Mouse (Mus musculus) central nervous system, embryonic 14 days (tissue): ENCODE measurements around the gene Tcp11x2. TPM values are rescaled to one million over a fixed set of nuclear protein-coding genes. Genes with fewer than 3 reads are reported as not detected.

Experiments
- polyA plus RNA-seq: library from polyadenylated mRNA; depleted of rRNA; stranded (reverse); fragments of >200 nt; gene quantifications from 2 replicates; pipeline ENCODE4 v1.2.3, GENCODE M21; 2012; rRNA removed

Gene Tcp11x2
- polyA plus RNA-seq = 0.02 TPM in 1 of 2 replicates, not detected in the other

DNA sequence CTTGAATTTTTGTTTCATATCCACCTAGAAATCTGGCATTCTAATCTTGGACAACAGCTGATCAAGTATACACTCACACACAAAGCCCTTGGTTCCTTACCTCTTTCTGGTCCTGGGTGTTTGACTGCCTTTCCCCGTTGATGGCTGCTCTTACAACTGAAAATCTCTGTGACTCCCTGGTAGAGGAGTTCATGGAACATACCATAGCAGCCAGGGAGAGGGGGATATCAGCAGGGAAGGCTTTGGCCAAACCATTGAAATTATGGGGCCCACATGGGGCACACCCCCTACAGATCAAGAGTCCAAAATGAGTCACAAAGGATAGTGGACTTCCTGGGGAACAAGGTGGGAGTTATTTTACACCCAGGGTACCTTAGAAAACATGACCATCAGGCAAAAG lies at the start of gene Tcp11x2:
Gene Tcp11x2 (minus strand): TSS at position 158 of the 400 bp plus-strand sequence.

DNA sequence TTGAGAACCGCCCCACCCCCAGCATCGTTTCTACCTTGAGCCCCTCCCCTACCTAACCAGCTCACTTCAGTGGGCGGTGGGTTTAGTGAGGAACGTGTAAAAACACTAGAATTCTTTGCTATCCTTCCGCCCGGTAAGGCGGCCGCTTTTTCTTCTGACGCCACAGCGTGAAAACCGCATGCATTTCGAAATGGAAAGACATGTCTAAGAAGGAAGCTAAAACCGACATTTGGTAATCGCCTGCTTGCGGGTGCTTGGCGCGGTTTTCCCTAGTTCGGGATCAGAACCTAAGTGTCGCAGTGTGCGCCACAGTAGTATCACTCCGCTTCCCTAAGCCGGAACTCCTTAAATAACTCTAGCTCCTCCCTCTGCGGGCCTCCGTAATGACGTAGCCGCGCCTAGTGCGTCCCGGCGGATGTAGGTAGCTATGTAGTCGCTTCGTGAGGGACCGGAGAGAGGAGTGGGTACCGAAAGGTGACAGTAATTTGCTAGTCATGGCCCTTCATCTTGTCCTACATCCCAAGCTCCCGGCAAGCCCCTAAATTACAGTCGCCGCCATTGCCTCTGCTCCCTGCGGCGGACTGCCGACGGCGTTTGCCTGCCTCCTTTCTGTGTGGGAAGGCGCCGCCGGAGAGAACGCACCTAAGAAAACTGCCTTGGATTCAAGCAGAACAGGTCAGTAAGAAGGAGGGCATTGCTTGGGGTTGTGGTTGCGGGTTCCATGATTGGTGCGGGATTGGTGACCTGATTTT lies 48.9 kb upstream of the Tcp11x2 start, which contains the start of the genes Armcx5 and Gprasp1:
Gene Armcx5 (plus strand): TSS at position 430 of the 752 bp plus-strand sequence.
Gene Gprasp1 (plus strand): TSS at position 430 of the 752 bp plus-strand sequence.

DNA sequence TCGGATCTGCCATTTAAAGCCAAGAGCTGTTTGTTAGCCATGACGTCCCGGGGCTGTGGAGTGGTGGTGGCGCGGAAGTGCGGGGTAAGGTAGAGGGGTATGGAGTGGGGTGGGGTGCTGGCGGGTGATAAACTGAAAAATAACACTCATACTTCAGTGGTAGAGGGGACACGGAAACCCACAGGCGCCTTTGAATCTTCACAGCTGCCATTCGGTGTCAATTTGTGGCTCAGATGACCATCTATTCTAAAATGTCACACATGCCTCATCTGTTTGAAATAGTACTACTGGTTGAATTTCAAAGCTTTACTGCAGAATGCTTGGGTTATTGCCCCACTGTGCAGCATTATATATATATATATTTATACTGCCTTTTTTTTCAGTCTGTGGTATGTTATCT lies 31.6 kb upstream of the Tcp11x2 start, which contains the start of gene Tmsb15a:
Gene Tmsb15a (minus strand): TSS at position 101 of the 400 bp plus-strand sequence.

DNA sequence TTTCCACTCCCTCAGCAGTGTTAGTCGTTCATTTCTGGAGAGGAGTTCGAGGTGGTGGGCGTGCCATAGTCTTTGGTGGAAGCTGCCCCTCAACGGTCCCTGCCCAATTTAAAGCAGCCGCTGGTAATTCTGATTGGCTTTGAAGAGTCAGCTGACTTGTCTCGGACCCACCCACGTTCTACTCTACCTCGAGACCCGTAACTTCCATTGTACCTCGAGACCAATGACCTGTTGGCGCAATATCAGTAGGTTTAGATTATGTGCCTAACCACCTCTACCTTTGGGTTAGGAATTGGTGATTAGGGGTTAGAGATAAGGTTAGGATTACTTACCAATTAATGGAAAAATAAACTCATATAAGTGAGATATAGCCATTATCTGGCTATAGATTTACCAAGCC lies 66.0 kb downstream of the Tcp11x2 start, which contains the start of gene Prame:
Gene Prame (minus strand): TSS at position 101 of the 400 bp plus-strand sequence.

Other genes with a start within 250 kb of the Tcp11x2 start
- 0.01 TPM in 1 of 2 replicates, not detected in the other for gene AV320801, start 199.2 kb downstream of the Tcp11x2 start, polyA plus RNA-seq
- gene Nxf7, start 95.0 kb downstream of the Tcp11x2 start, polyA plus RNA-seq = 0.06 TPM in 1 of 2 replicates, not detected in the other
- gene Prame, start 66.1 kb downstream of the Tcp11x2 start, polyA plus RNA-seq = 0.06 TPM in 1 of 2 replicates, not detected in the other
- gene Tmsb15a, start 31.5 kb upstream of the Tcp11x2 start, polyA plus RNA-seq = not detected in 2 replicates
- gene Armcx5, start 48.9 kb upstream of the Tcp11x2 start, polyA plus RNA-seq = 9.6 and 10.6 TPM in 2 replicates
- gene Gprasp1, start 48.9 kb upstream of the Tcp11x2 start, polyA plus RNA-seq = 174 and 176 TPM in 2 replicates
- 55.0 and 58.9 TPM in 2 replicates for gene Bhlhb9, start 103.8 kb upstream of the Tcp11x2 start, polyA plus RNA-seq
- gene Gprasp2, start 145.2 kb upstream of the Tcp11x2 start, polyA plus RNA-seq = 131 TPM in 2 replicates